9 mouse cellular contexts compared by ENCODE assay signal in genomic region chr9:45850528-45851155, GRCm38 (mm10). TPM values are rescaled to one million over a fixed set of nuclear protein-coding genes. Genes with fewer than 3 reads are reported as not detected.
DNase-seq lines count a peak whose midpoint lies in the region; ATAC-seq and TF ChIP-seq lines count a peak whose summit lies in the region.
"Had no signal": no experiment of that assay in that cellular context is flagged by ENCODE, and none has a peak within 500 bp of the region (broad histone marks: within the 10 kb centered on the region; RNA-seq: fewer than 3 reads in every experiment).

No protein-coding gene starts in this region.

- peak overlapping the region; percentile 77; the same call in 1 of the 2 replicates for H3K27ac ChIP-seq in kidney, embryonic 14.5 days (ENCODE audit: low read depth, low read length)
- peak overlapping the region; percentile 75 for H3K27ac ChIP-seq in heart, embryonic 10.5 days
- H3K27ac ChIP-seq in hindbrain, postnatal 0 days, result peak overlapping the region; percentile 60; the same call in 1 of the 2 replicates
- peak overlapping the region; percentile 69 for H3K27ac ChIP-seq in liver, embryonic 16.5 days (ENCODE audit: low read length)

- H3K27me3 ChIP-seq in kidney, embryonic 14.5 days (ENCODE audit: control insufficient read depth, insufficient read depth, low read length), result no peaks in the 10 kb centered on the region
- H3K27me3 ChIP-seq in heart, embryonic 10.5 days (ENCODE audit: insufficient read depth, poor library complexity, severe bottlenecking), result no peaks in the 10 kb centered on the region
- no peaks in the 10 kb centered on the region for H3K27me3 ChIP-seq in hindbrain, postnatal 0 days (ENCODE audit: insufficient read depth, low read length)
- H3K27me3 ChIP-seq in liver, embryonic 16.5 days (ENCODE audit: control insufficient read depth, insufficient read depth, low read depth, low read length), result no peaks in the 10 kb centered on the region

- no peak for DNase-seq in kidney, adult 18-20 months
- DNase-seq in heart, embryonic 10.5 days (ENCODE audit: low spot score), result no peak
- DNase-seq in hindbrain, postnatal 0 days (ENCODE audit: low spot score), result no peak
- DNase-seq in embryo, embryonic 11 days, result no peak
- DNase-seq: right cerebral cortex, postnatal 4 days had no signal

- H3K9me3 ChIP-seq in kidney, embryonic 14.5 days (ENCODE audit: control insufficient read depth, low read length), result no peaks in the 10 kb centered on the region
- H3K9me3 ChIP-seq in heart, embryonic 10.5 days, result no peaks in the 10 kb centered on the region
- no peaks in the 10 kb centered on the region for H3K9me3 ChIP-seq in hindbrain, postnatal 0 days (ENCODE audit: low read length)
- no peaks in the 10 kb centered on the region for H3K9me3 ChIP-seq in liver, embryonic 16.5 days (replicated peaks; ENCODE audit: control insufficient read depth, low read length)

- no peak for TF ChIP-seq CTCF in hindbrain, postnatal 0 days (IDR thresholded peaks at IDR 0.05; ENCODE audit: low read depth)

- WGBS in kidney, embryonic 14.5 days, result 70% methylated on average over 8 of the region's 8 CpGs
- 75% methylated on average over 8 of the region's 8 CpGs for WGBS in heart, embryonic 10.5 days
- 63% methylated on average over 8 of the region's 8 CpGs for WGBS in hindbrain, postnatal 0 days
- WGBS in liver, embryonic 16.5 days (ENCODE audit: insufficient replicate concordance), result 59% methylated on average over 8 of the region's 8 CpGs

- H3K4me2 ChIP-seq in kidney, embryonic 14.5 days (replicated peaks; ENCODE audit: low read depth, low read length), result peak overlapping the region; percentile 10; the same call in 1 of the 2 replicates
- H3K4me2 ChIP-seq in hindbrain, postnatal 0 days (ENCODE audit: low read depth, low read length), result no peak overlapping the region
- H3K4me2 ChIP-seq in liver, embryonic 16.5 days (ENCODE audit: low read depth, low read length), result 0 out of 2 replicates have a peak overlapping the region, but pooled peaks have one; percentile 7

- no peak overlapping the region for H3K4me3 ChIP-seq in kidney, embryonic 14.5 days (ENCODE audit: low read length)
- H3K4me3 ChIP-seq in heart, embryonic 10.5 days, result no peak overlapping the region
- no peak overlapping the region for H3K4me3 ChIP-seq in hindbrain, postnatal 0 days (ENCODE audit: low read length)
- no peak overlapping the region for H3K4me3 ChIP-seq in liver, embryonic 16.5 days (ENCODE audit: low read depth, low read length)
- H3K4me3 ChIP-seq: erythroblast, embryonic 14.5 days had no signal

- ATAC-seq in kidney, embryonic 14.5 days (ENCODE audit: low FRiP score, low TSS enrichment), result no peak
- ATAC-seq in hindbrain, postnatal 0 days, result no peak
- ATAC-seq in liver, embryonic 16.5 days (ENCODE audit: low read depth), result peak; percentile 63
- no peak for ATAC-seq in megakaryocyte progenitor cell, adult 5-6 weeks (replicated peaks; ENCODE audit: poor library complexity)

- peaks cover 13% of the 10 kb centered on the region; the same call in 1 of the 2 replicates for H3K4me1 ChIP-seq in kidney, embryonic 14.5 days (ENCODE audit: control insufficient read depth, insufficient read depth, low read length)
- peaks cover 39% of the 10 kb centered on the region for H3K4me1 ChIP-seq in heart, embryonic 10.5 days
- H3K4me1 ChIP-seq in hindbrain, postnatal 0 days (ENCODE audit: insufficient read depth, low read length), result peaks cover 11% of the 10 kb centered on the region
- H3K4me1 ChIP-seq in liver, embryonic 16.5 days (ENCODE audit: control insufficient read depth, low read depth, low read length), result peaks cover 19% of the 10 kb centered on the region

- H3K9ac ChIP-seq in kidney, embryonic 14.5 days (ENCODE audit: low read depth, low read length), result peak overlapping the region; percentile 23; the same call in 1 of the 2 replicates
- peak overlapping the region; percentile 24; the same call in 1 of the 2 replicates for H3K9ac ChIP-seq in hindbrain, postnatal 0 days (replicated peaks; ENCODE audit: low read length)
- H3K9ac ChIP-seq in liver, embryonic 16.5 days (ENCODE audit: low read depth, low read length), result no peak overlapping the region

- H3K36me3 ChIP-seq in kidney, embryonic 14.5 days (ENCODE audit: control insufficient read depth, insufficient read depth, low read length), result peaks cover 8% of the 10 kb centered on the region; the same call in 1 of the 2 replicates
- peaks cover 23% of the 10 kb centered on the region for H3K36me3 ChIP-seq in heart, embryonic 10.5 days
- H3K36me3 ChIP-seq in hindbrain, postnatal 0 days (ENCODE audit: insufficient read depth, low read length), result no peaks in the 10 kb centered on the region
- H3K36me3 ChIP-seq in liver, embryonic 16.5 days (ENCODE audit: control insufficient read depth, insufficient read depth), result 0 out of 2 replicates have a peak, but pooled peaks cover 2% of the 10 kb centered on the region

RNA-seq across cellular contexts. Expression of gene Bace1, which starts 12.3 kb away (rescaled TPM):
- 23.4 and 36.2 TPM in 2 replicates for polyA plus RNA-seq in kidney, embryonic 14.5 days (2014; fragmentation: Nextera tagmentation; extraction: Ambion mirVana)
- 17.6 and 19.4 TPM in 2 replicates for polyA plus RNA-seq in heart, embryonic 10.5 days (2016; fragmentation: Nextera tagmentation; extraction: Ambion mirVana)
- total RNA-seq in hindbrain, postnatal 0 days (2014; rRNA removed), result 77.0 and 92.0 TPM in 2 replicates
- 39.3 TPM in 2 replicates for polyA plus RNA-seq in hindbrain, postnatal 0 days (2015; fragmentation: Nextera tagmentation; extraction: Ambion mirVana)
- polyA plus RNA-seq in liver, embryonic 16.5 days (2015; fragmentation: Nextera tagmentation; extraction: Ambion mirVana), result 7.4 and 9.3 TPM in 2 replicates
- total RNA-seq in megakaryocyte progenitor cell, adult 5-6 weeks (2015), result 29.5 and 31.0 TPM in 2 replicates
- 33.4 and 44.1 TPM in 2 replicates for total RNA-seq in megakaryocyte progenitor cell, adult 5-6 weeks (2017)

RNA-seq across cellular contexts. Expression of gene Cep164, which starts 22.2 kb away (rescaled TPM):
- 24.3 and 30.8 TPM in 2 replicates for polyA plus RNA-seq in kidney, embryonic 14.5 days (2014; fragmentation: Nextera tagmentation; extraction: Ambion mirVana)
- 15.9 and 16.9 TPM in 2 replicates for polyA plus RNA-seq in heart, embryonic 10.5 days (2016; fragmentation: Nextera tagmentation; extraction: Ambion mirVana)
- 13.7 and 24.6 TPM in 2 replicates for total RNA-seq in hindbrain, postnatal 0 days (2014; rRNA removed)
- 14.2 and 14.3 TPM in 2 replicates for polyA plus RNA-seq in hindbrain, postnatal 0 days (2015; fragmentation: Nextera tagmentation; extraction: Ambion mirVana)
- 5.3 and 5.4 TPM in 2 replicates for polyA plus RNA-seq in liver, embryonic 16.5 days (2015; fragmentation: Nextera tagmentation; extraction: Ambion mirVana)
- total RNA-seq in megakaryocyte progenitor cell, adult 5-6 weeks (2015), result 9.7 and 15.5 TPM in 2 replicates
- 16.2 and 19.8 TPM in 2 replicates for total RNA-seq in megakaryocyte progenitor cell, adult 5-6 weeks (2017)

RNA-seq across cellular contexts. Expression of gene Pcsk7, which starts 55.7 kb away (rescaled TPM):
- polyA plus RNA-seq in kidney, embryonic 14.5 days (2014; fragmentation: Nextera tagmentation; extraction: Ambion mirVana), result 7.8 and 16.2 TPM in 2 replicates
- polyA plus RNA-seq in heart, embryonic 10.5 days (2016; fragmentation: Nextera tagmentation; extraction: Ambion mirVana), result 18.5 and 22.1 TPM in 2 replicates
- 23.5 and 33.9 TPM in 2 replicates for total RNA-seq in hindbrain, postnatal 0 days (2014; rRNA removed)
- 18.1 and 22.1 TPM in 2 replicates for polyA plus RNA-seq in hindbrain, postnatal 0 days (2015; fragmentation: Nextera tagmentation; extraction: Ambion mirVana)
- polyA plus RNA-seq in liver, embryonic 16.5 days (2015; fragmentation: Nextera tagmentation; extraction: Ambion mirVana), result 7.2 and 8.4 TPM in 2 replicates
- total RNA-seq in megakaryocyte progenitor cell, adult 5-6 weeks (2015), result 8.5 and 9.6 TPM in 2 replicates
- total RNA-seq in megakaryocyte progenitor cell, adult 5-6 weeks (2017), result 11.2 and 14.4 TPM in 2 replicates

RNA-seq across cellular contexts. Expression of gene Rnf214, which starts 56.1 kb away (rescaled TPM):
- 54.0 and 74.3 TPM in 2 replicates for polyA plus RNA-seq in kidney, embryonic 14.5 days (2014; fragmentation: Nextera tagmentation; extraction: Ambion mirVana)
- 45.5 and 50.3 TPM in 2 replicates for polyA plus RNA-seq in heart, embryonic 10.5 days (2016; fragmentation: Nextera tagmentation; extraction: Ambion mirVana)
- total RNA-seq in hindbrain, postnatal 0 days (2014; rRNA removed), result 51.9 and 55.4 TPM in 2 replicates
- polyA plus RNA-seq in hindbrain, postnatal 0 days (2015; fragmentation: Nextera tagmentation; extraction: Ambion mirVana), result 70.3 and 77.7 TPM in 2 replicates
- polyA plus RNA-seq in liver, embryonic 16.5 days (2015; fragmentation: Nextera tagmentation; extraction: Ambion mirVana), result 15.0 and 16.0 TPM in 2 replicates
- total RNA-seq in megakaryocyte progenitor cell, adult 5-6 weeks (2015), result 20.3 and 21.2 TPM in 2 replicates
- 26.5 and 27.4 TPM in 2 replicates for total RNA-seq in megakaryocyte progenitor cell, adult 5-6 weeks (2017)
